Mouse (Mus musculus): Measurements from ENCODE around the gene Rps12-ps3. TPM values are rescaled to one million over a fixed set of nuclear protein-coding genes. Genes with fewer than 3 reads are reported as not detected.

The Rps12-ps3 gene
- total and polyA plus RNA-seq, 3 experiments = 662 to 4,283 TPM; not detected in 1

GRCm38 (mm10) chr19:59350273-59350903 is 28.3 kb downstream of the Rps12-ps3 start:
- Histone ChIP-seq H3K9me3 (replicated peaks; ENCODE audit: insufficient read depth, low read length) (no peaks in the 10 kb centered on the region), H3K4me1 (ENCODE audit: control insufficient read depth in 1 of 2, insufficient read depth in 2 of 2, low read length in 2 of 2) (peaks cover 9 to 53% of the 10 kb centered on the region in 2 experiments), H3K27ac (ENCODE audit: control insufficient read depth, low read depth, low read length) (peak overlapping the region; percentile 66), H3K79me2 (ENCODE audit: control insufficient read depth, insufficient read depth, low read length, poor library complexity) (peaks cover 47% of the 10 kb centered on the region), H3K4me3 (ENCODE audit: control insufficient read depth in 1 of 2, insufficient read depth in 1 of 2, low read depth in 2 of 2, low read length in 2 of 2) (peak overlapping the region; percentile 46 to 53), H3K9ac (ENCODE audit: control insufficient read depth, low read depth, low read length, poor library complexity, severe bottlenecking) (peak overlapping the region; percentile 48), H3K27me3 (ENCODE audit: control insufficient read depth in 1 of 2, insufficient read depth in 2 of 2, low read length in 2 of 2) (no peaks in the 10 kb centered on the region), H3K36me3 (ENCODE audit: control insufficient read depth in 1 of 2, insufficient read depth in 2 of 2, low read length in 2 of 2) (peaks cover 0 to 44% of the 10 kb centered on the region in 2 experiments; a peak in 2 of 4 replicates)
- DNase-seq (ENCODE audit: low read depth, low spot score) = peak; percentile 100
- TF ChIP-seq USF1 (IDR thresholded peaks at IDR 0.05; ENCODE audit: low read depth, low read length) = no peak
- TF ChIP-seq RCOR1 (IDR thresholded peaks at IDR 0.05; ENCODE audit: low read depth, low read length) = no peak
- TF ChIP-seq CTCF (IDR thresholded peaks at IDR 0.05 in 2 of 3, conservative IDR thresholded peaks at IDR 0.05 in 1 of 3; ENCODE audit: control insufficient read depth in 1 of 3, insufficient read depth in 1 of 3, low read depth in 2 of 3, low read length in 3 of 3, poor library complexity in 1 of 3, severe bottlenecking in 1 of 3) = no peak
- peak; percentile 98 for TF ChIP-seq TBP (IDR thresholded peaks at IDR 0.05; ENCODE audit: low read depth, low read length)
- TF ChIP-seq E2F4 (IDR thresholded peaks at IDR 0.05; ENCODE audit: borderline replicate concordance, low read depth, low read length) = no peak
- no peak for TF ChIP-seq GATA1 (IDR thresholded peaks at IDR 0.05; ENCODE audit: low read depth, low read length)
- 0 out of 2 replicates have a peak, but pooled peaks have one; percentile 3 for TF ChIP-seq TAL1 (IDR thresholded peaks at IDR 0.05; ENCODE audit: low read length)
- no peak for TF ChIP-seq CHD2 (IDR thresholded peaks at IDR 0.05; ENCODE audit: low read length)
- TF ChIP-seq ELF1 (IDR thresholded peaks at IDR 0.05; ENCODE audit: low read depth, low read length) = no peak
- no peak for TF ChIP-seq GABPA (IDR thresholded peaks at IDR 0.05; ENCODE audit: low read depth, low read length)
- peak; percentile 85 to 99 for TF ChIP-seq POLR2A (IDR thresholded peaks at IDR 0.05; ENCODE audit: control insufficient read depth in 1 of 2, insufficient read depth in 1 of 2, low read depth in 1 of 2, low read length in 2 of 2, poor library complexity in 1 of 2)
- TF ChIP-seq EP300 (IDR thresholded peaks at IDR 0.05; ENCODE audit: low read depth in 1 of 2, low read length in 2 of 2) = no peak
- no peak for TF ChIP-seq MAFK (IDR thresholded peaks at IDR 0.05; ENCODE audit: borderline replicate concordance, low read depth, low read length)
- TF ChIP-seq CHD1 (IDR thresholded peaks at IDR 0.05; ENCODE audit: low read depth, low read length) = no peak
- no peak for TF ChIP-seq UBTF (IDR thresholded peaks at IDR 0.05; ENCODE audit: borderline replicate concordance, insufficient read depth, low read depth, low read length)
- no peak for TF ChIP-seq NELFE (IDR thresholded peaks at IDR 0.05; ENCODE audit: low read depth, low read length)
- TF ChIP-seq ZMIZ1 (IDR thresholded peaks at IDR 0.05; ENCODE audit: low read depth, low read length) = no peak
- no peak for TF ChIP-seq KAT2A (conservative IDR thresholded peaks at IDR 0.05; ENCODE audit: low read depth, low read length)
- no peak for TF ChIP-seq POLR2AphosphoS2 (IDR thresholded peaks at IDR 0.05; ENCODE audit: low read length)
- no peak for TF ChIP-seq ZC3H11A (IDR thresholded peaks at IDR 0.05; ENCODE audit: low read depth, low read length)
- no peak for TF ChIP-seq MYB (IDR thresholded peaks at IDR 0.05; ENCODE audit: low read depth, low read length)
- no peak for TF ChIP-seq MEF2A (IDR thresholded peaks at IDR 0.05; ENCODE audit: extremely low read depth, insufficient replicate concordance, low read depth, low read length, poor library complexity, severe bottlenecking)
- TF ChIP-seq ZKSCAN1 (IDR thresholded peaks at IDR 0.05; ENCODE audit: low read depth, low read length) = no peak
- no peak for TF ChIP-seq MAZ (IDR thresholded peaks at IDR 0.05; ENCODE audit: low read depth, low read length)
- TF ChIP-seq NRF1 (IDR thresholded peaks at IDR 0.05; ENCODE audit: insufficient read depth, low read depth, low read length, poor library complexity, severe bottlenecking) = no peak
- no peak for TF ChIP-seq HCFC1 (IDR thresholded peaks at IDR 0.05; ENCODE audit: low read depth, low read length)
- peak; percentile 98 for TF ChIP-seq POLR2AphosphoS5 (IDR thresholded peaks at IDR 0.05; ENCODE audit: borderline replicate concordance, low read depth, low read length)
- no peak for TF ChIP-seq MAX (IDR thresholded peaks at IDR 0.05; ENCODE audit: low read length)
- TF ChIP-seq RAD21 (IDR thresholded peaks at IDR 0.05; ENCODE audit: low read depth, low read length) = no peak
- TF ChIP-seq MXI1 (IDR thresholded peaks at IDR 0.05; ENCODE audit: low read depth, low read length) = no peak

Measured in MEL (cell line).